Mouse (Mus musculus) right cerebral cortex, postnatal 36 days (tissue): ENCODE results near the gene H2-Q6.
"Not testable (repeated sequence)": the region's sequence is repeated elsewhere in the genome, so short reads cannot be mapped to it uniquely, and the experiment has no call there.

Source experiments
- DNase-seq, 2 experiments: peaks; one replicate each; pipeline ENCODE4 v3.0.0; 2022; ENCODE audit warnings: low spot score in 2 of 2, mixed read lengths in 1 of 2

Gene H2-Q6

DNA sequence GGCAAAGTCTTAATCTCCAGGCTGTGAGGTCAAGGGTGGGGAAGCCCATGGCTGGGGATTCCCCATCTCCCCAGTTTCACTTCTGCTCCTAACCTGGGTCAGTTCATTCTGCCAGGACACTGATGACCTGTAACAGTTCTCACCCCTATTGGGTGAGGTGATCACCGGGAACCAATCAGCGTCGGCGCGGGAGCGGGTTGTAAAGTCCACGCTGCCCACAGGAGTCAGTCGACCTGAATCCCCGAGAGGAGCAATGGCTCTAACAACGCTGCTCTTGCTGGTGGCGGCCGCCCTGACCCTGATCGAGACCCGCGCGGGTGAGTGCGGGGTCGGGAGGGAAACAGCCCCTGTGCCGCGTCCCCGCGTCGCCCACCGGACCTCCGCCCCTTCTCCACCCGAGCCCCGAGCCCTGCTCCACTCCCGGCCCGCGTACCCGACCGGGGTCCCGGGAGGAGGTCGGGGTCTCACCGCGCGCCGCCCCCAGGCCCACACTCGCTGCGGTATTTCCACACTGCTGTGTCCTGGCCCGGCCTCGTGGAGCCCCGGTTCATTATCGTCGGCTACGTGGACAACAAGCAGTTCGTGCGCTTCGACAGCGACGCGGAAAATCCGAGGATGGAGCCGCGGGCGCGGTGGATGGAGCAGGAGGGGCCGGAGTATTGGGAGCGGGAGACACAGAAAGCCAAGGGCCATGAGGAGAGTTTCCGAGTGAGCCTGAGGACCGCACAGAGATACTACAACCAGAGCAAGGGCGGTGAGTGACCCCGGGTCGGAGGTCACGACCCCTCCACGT lies at the start of gene H2-Q6:
Gene H2-Q6 (plus strand): TSS at position 227 of the 793 bp plus-strand sequence.
- not testable (repeated sequence) for DNase-seq

DNA sequence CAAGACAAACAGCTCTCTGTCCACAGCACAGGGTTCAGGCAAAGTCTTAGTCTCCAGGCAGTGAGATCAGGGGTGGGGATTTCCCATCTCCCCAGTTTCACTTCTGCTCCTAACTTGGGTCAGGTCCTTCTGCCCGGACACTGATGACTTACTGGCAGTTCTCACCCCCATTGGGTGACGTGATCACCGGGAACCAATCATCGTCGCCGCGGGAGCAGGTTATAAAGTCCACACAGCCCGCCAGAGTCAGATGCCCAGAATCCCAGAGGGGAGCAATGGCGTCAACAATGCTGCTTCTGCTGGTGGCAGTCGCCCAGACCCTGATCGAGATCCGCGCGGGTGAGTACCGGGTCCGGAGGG lies 45.3 kb upstream of the H2-Q6 start, which contains the start of gene H2-Q4:
Gene H2-Q4 (plus strand): TSS at position 249 of the 360 bp plus-strand sequence.
- DNase-seq: peak; percentile 57 to 67

DNA sequence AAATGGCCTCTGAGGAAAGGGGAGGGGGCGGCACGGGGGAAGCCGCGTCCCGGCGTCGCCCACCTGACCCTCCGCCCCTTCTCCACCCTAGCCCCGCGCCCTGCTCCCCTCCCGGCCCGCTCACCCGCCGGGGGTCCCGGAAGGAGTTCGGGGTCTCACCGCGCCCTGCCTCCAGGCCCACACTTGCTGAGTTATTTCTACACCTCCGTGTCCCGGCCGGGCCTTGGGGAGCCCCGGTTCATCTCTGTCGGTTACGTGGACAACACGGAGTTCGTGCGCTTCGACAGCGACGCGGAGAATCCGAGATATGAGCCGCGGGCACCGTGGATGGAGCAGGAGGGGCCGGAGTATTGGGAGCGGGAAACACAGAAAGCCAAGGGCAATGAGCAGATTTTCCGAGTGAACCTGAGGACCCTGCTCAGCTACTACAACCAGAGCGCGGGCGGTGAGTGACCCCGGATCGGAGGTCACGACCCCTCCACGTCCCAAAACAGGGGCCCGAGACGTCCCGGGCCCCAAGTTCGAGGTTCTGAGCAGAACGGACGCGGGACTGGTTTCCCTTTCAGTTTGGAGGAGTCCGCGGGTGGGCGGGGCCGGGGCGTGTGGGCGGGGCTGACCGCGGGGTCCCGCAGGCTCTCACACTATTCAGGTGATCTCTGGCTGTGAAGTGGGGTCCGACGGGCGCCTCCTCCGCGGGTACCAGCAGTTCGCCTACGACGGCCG lies 44.8 kb upstream of the H2-Q6 start:
- no peak for DNase-seq

DNA sequence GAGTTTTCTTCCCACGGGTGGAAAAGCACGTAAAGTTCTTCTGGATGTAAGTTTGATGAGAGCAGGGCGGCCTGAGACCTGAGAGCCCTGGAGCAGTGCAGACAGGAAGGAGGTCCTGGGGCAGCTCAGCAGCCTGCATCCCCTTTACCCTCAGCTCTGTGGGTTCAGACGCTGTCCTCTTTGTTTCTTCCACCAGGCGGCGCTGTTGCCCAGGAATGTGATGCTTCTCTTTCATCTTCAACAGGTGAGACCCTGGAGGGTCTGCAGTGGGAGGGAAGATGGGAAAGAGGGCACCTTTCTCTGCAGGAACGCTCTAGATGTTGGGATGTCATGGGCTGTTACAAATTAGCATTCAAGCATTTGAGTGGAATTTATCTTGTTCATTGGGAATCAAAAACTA lies 34.9 kb upstream of the H2-Q6 start:
- DNase-seq: not testable (repeated sequence)

DNA sequence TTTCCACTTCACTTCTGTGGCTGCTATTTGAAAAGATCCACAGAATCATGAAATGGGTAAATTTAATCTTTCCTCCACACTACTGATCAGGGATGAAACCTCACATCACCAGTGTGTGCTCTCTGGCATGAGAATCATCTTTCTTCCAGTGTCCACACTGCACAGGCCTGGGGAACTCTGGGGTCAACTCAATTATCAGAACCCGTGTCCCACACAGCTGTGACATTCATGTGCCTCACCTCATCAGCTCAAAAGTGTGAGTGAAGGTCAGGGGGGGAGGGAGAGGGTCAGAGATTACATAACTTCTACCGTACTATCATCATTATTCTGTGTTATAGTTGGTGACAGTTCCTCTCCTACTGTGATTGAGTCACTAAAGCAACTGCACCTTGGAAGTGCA lies 32.0 kb upstream of the H2-Q6 start:
- not testable (repeated sequence) for DNase-seq

DNA sequence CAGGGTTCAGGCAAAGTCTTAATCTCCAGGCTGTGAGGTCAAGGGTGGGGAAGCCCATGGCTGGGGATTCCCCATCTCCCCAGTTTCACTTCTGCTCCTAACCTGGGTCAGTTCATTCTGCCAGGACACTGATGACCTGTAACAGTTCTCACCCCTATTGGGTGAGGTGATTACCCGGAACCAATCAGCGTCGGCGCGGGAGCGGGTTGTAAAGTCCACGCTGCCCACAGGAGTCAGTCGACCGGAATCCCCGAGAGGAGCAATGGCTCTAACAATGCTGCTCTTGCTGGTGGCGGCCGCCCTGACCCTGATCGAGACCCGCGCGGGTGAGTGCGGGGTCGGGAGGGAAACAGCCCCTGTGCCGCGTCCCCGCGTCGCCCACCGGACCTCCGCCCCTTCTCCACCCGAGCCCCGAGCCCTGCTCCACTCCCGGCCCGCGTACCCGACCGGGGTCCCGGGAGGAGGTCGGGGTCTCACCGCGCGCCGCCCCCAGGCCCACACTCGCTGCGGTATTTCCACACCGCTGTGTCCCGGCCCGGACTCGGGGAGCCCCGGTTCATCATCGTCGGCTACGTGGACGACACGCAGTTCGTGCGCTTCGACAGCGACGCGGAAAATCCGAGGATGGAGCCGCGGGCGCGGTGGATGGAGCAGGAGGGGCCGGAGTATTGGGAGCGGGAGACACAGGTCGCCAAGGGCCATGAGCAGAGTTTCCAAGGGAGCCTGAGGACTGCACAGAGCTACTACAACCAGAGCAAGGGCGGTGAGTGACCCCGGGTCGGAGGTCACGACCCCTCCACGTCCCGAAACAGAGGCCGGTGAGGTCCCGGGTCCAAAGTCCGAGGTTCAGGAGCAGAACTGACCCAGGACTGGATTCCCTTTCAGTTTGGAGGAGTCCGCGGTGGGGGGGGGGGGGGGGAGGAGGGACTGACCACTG lies 30.5 kb upstream of the H2-Q6 start:
- DNase-seq: not testable (repeated sequence)

DNA sequence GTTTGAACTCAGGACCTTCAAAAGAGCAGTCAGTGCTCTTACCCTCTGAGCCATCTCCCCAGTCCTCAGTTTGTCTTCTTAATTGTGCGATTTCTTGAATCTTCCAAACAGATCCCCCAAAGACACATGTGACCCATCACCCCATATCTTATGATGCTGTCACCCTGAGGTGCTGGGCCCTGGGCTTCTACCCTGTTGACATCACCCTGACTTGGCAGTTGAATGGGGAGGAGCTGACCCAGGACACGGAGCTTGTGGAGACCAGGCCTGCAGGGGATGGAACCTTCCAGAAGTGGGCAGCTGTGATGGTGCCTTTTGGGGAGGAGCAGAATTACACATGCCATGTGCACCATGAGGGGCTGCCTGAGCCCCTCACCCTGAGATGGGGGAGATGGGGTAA lies 27.7 kb upstream of the H2-Q6 start:
- DNase-seq: not testable (repeated sequence)

DNA sequence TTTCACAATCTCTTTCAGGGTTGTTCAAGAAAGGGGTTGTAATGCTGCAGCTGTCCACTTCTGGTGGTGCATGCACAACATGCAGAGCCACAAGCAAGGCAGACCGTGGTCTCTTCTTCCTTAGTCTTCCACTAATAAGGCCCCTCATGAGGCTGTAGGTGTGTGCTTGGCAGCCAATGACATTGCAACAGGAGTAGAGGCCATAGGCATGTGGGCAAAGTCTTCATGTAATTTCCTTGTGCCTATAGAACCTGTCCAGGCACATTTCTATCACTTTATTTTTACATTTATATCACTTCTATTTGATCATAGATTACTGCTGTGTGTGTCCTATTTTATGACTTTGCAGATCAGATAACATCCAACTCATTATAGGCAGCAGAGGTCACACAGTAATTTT lies 11.6 kb upstream of the H2-Q6 start:
- DNase-seq: not testable (repeated sequence)

DNA sequence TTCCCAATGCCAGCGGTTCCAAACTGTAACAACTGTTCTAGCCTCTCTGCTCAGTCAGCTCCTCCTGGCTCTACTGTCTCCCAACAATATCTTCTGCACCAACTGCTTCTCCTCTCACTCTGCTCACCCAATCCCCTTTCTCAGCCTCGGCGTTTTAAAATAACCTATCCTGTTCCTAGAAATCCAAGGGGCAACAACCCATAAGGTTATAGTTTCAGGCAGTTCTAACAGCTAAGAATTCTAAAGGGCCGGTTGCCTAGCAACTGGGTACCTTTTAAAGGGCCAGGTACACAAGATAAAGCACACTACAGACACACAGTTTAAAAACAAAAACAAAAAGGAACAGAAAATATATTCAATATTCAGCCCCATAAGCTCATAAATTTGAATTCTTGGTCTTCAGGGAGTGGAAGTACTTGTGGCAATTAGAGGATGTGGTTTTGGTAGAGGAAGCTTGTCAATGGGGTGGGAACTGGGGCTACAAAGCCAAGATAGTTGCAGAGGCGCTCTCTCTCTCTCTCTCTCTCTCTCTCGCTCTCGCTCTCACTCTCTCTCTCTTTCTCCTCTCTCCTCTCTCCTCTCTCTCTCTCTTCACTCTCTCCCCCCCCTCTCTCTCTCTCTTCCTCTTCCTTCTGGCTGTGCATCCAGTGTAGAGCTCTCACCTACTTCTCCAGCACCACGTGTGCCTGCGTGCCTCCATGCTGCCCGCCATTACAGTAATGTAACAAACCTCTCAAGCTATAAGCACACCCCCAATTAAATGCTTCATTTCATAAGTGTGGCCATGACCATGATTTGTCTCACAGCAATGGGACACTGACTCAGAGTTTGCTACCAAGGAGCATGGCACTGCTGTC lies 9.1 kb upstream of the H2-Q6 start:
- not testable (repeated sequence) for DNase-seq

DNA sequence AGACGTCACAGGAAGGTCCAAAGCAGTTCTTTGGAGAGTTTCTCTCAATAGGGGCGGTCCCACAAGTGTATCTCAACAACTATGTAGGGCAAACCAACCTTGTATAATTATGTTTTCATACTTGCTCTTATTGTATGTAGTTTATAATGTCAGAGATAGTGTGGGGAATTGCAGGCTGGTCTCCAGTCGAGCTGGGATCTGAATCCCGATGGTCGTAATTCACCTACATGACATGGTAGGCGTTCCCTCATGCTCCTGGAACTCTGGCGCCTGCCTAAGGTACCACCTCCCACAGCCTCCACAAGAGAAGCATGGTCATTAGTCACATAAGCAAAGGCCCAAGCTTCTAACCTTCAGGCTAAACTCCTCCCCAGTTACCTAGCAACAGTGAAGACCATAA lies 5.9 kb upstream of the H2-Q6 start:
- no peak for DNase-seq

DNA sequence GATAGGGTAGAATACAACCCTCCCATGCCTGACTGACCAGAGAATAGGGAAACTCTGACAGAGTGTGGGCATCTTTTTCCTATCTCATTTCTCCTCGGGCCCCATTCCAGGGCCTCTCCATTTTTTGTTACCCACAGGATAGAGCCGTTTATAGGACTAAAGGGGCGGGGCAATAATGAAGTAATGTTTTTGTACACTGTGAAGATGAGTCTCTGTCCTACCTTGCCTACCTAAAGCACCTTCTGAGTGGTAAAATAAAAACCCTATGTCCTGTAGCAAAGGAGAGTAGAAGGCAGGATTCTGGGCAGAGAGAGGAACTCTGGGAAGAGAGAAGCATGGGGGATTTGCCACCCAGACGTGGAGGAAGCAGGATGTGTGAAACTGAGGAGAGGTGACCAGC lies 5.1 kb upstream of the H2-Q6 start:
- not testable (repeated sequence) for DNase-seq

DNA sequence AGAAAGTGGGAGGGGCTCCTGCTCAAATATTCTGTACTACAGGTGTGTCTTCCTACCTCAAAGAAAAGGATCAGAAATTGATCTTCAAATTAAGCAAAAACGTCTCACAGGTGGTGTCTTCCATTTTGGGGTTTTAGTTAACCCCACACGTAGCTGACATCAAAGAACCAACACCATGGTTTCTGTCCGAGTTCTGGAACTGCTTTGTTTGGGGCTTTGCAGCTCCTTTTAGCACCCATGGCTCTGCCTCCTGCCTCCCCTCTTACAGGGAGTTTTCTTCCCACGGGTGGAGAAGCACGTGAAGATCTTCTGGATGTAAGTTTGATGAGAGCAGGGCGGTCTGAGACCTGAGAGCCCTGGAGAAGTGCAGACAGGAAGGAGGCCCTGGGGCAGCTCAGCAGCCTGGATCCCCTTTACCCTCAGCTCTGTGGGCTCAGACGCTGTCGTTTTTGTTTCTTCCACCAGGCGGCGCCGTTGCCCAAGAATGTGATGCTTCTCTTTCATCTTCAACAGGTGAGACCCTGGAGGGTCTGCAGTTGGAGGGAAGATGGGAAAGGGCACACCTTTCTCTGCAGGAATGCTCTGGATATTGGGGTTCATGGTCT lies 4.3 kb upstream of the H2-Q6 start:
- not testable (repeated sequence) for DNase-seq

DNA sequence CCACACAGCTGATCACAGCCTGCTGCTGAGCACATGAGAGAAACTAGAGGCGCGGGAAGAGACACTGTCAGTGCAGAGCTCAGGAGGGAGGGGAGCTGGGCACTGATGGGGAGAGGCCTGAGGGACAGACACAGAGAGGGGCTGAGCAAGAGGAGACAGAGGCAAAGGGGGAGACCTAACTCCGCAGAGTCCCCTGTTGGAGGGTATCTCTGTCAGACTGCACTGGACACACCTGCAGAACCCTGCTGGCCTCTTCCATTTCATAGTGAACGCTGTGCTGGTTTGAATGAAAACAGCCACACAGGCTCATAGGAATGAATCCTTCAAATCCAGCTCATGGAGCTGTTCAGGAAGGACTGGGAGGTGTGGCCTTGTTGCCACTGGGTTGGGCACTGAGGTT lies 3.3 kb upstream of the H2-Q6 start:
- DNase-seq: not testable (repeated sequence)

DNA sequence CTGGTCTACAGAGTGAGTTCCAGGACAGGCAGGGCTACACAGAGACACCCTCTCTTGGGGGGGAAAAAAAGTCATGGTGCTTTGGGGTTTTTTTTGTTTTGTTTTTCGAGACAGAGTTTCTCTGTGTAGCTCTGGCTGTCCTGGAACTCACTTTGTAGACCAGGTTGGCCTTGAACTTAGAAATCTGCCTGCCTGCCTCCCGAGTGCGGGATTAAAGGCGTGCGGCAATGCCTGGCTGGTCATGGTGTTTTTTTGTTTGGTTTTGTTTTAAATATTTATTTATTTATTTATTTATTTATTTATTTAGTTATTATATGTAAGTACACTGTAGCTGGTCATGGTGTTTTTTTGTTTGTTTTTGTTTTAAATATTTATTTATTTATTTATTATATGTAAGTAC lies 2.3 kb upstream of the H2-Q6 start:
- DNase-seq: not testable (repeated sequence)

DNA sequence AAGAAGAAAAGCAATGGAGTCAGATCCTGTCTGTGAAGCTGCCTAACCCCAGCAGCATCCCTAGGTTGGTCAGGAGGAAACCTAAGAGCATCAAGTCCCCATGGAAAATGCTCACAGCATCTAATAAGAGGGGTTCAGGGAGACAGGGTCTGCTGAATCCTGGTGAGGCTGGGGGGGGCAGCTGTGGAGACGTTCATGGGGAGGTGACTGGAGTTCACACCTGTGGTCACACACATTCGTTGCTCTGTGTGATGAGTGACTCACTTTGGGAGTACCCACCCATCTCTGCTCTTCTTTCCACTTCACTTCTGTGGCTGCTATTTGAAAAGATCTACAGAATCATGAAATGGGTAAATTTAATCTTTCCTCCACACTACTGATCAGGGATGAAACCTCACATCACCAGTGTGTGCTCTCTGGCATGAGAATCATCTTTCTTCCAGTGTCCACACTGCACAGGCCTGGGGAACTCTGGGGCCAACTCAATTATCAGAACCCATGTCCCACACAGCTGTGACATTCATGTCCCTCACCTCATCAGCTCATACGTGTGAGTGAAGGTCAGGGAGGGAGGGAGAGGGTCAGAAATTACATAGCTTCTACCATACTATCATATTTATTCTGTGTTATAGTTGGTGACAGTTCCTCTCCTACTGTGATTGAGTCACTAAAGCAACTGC lies 1.4 kb upstream of the H2-Q6 start:
- DNase-seq: not testable (repeated sequence)

DNA sequence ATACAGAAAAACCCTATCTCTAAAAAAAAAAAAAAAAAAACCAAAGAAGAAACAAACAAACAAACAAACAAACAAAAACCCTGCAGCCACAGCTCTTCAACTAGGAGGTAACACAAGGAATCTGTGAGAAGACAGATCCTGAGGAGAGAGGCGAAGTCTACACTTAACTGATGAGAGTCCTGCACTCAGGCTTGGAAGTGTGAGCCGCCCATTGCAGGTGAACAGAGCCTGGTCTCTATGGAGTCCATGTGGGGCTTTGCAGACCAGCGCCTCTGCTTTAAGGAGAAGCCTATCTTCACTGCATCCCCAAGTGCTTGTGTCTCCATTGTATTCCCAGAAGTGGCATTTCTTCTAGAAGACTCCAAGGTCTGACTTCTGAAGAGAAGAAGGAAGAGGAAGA lies 544 bp upstream of the H2-Q6 start:
- not testable (repeated sequence) for DNase-seq

DNA sequence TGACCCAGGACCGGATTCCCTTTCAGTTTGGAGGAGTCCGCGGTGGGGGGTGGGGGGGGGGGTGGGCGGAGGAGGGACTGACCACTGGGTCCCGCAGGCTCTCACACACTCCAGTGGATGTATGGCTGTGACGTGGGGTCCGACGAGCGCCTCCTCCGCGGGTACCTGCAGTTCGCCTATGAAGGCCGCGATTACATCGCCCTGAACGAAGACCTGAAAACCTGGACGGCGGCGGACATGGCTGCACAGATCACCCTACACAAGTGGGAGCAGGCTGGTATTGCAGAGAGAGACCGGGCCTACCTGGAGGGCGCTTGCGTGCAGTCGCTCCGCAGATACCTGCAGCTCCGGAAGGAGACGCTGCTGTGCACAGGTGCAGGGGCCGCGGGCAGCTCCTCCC lies 824 bp downstream of the H2-Q6 start:
- not testable (repeated sequence) for DNase-seq

DNA sequence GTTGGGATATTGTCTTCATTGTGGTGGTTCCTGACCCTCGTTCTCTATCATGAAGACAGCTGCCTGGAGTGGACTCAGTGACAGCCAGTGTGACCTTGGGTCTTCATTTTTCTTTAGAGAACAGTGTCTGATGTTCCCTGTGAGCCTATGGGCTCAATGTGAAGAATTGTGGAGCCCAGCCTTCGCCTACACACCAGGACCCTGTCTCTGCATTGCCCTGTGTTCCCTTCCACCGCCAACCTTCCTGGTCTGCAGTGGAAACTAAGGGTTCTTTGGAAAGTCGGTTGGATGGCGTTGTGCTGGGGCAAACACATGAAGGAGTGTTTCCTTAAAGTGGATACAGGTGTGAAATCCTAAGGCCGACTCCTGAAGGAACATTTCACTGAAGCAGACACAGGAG lies 4.2 kb downstream of the H2-Q6 start:
- not testable (repeated sequence) for DNase-seq

DNA sequence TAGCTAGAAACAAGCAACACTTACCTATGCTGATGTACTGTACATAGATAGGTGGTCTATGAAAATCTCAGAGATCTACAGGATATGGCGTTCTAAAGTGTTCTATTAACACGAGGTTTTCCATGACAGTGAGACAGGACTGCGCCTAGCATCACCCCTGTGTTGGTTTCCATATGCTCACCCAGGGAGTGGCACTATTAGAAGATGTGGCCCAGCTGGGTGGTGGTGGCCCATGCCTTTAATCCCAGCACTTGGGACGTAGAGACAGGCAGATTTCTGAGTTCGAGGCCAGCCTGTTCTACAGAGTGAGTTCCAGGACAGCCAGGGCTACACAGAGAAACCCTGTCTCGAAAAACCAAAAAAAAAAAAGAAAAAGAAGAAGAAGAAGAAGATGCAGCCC lies 6.0 kb downstream of the H2-Q6 start:
- not testable (repeated sequence) for DNase-seq

DNA sequence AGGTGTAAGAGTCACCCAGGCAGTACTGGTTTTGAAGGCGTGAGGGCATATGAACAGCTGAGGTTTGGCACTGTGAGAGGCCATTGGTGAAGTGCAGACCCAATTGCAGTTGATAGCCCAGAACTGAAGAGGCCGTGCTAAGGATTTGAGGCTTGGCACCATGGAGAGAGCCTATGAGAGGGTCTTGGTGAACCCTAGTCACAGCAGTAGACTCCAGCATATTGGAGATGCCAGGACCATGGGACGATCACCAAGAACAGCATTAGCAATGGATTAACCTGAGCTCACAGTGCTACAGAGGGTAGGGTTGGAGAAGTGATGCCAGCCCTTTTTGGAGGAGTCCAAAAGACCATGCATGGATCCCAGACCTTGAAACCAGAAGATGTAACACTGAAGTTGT lies 7.5 kb downstream of the H2-Q6 start:
- DNase-seq: not testable (repeated sequence)
